Mouse (Mus musculus) lung, adult 10 weeks (tissue): Measurements from ENCODE around the gene Rpl35. TPM values are rescaled to one million over a fixed set of nuclear protein-coding genes. Genes with fewer than 3 reads are reported as not detected.

Source experiments
- polyA plus RNA-seq: library from polyadenylated mRNA; stranded (reverse); fragments of 350-450 nt; fragmentation: Illumina TruSeq; extraction: RNeasy Lipid Tissue Mini Kit (QIAGEN cat#74804); gene quantifications from one replicate; pipeline ENCODE4 v1.2.3, GENCODE M21; 2014; ENCODE audit warnings: low read depth, low replicate concordance; ENCODE audit not compliant: insufficient read depth

Gene Rpl35
- 682 TPM for polyA plus RNA-seq

GRCm38 (mm10) chr2:39005574-39006079 lies at the start of gene Rpl35:
Gene Rpl35, minus strand, starts transcription at chr2:39005624.

GRCm38 (mm10) chr2:39004880-39005435 lies 466 bp downstream of the Rpl35 start, which contains the start of gene Arpc5l:
Gene Arpc5l, plus strand, starts transcription at chr2:39005348.

GRCm38 (mm10) chr2:38997386-38998374 lies 7.7 kb downstream of the Rpl35 start, which contains the start of gene Wdr38:
Gene Wdr38, plus strand, starts transcription at chr2:38997476.

Other genes starting within 250 kb of the Rpl35 start
- 1.3 TPM for gene Nr6a1, start 77.9 kb downstream of the Rpl35 start, polyA plus RNA-seq
- 5.2 TPM for gene Olfml2a, start 73.6 kb downstream of the Rpl35 start, polyA plus RNA-seq
- gene Wdr38, start 8.1 kb downstream of the Rpl35 start, polyA plus RNA-seq, result 1.5 TPM
- gene Arpc5l, start 276 bp downstream of the Rpl35 start, polyA plus RNA-seq, result 59.7 TPM
- 10.0 TPM for gene Golga1, start 59.9 kb upstream of the Rpl35 start, polyA plus RNA-seq
- gene Scai, start 185.1 kb upstream of the Rpl35 start, polyA plus RNA-seq, result 1.2 TPM
- gene Ppp6c, start 220.8 kb upstream of the Rpl35 start, polyA plus RNA-seq, result 36.2 TPM